Mouse (Mus musculus): ENCODE results near the gene Smndc1. TPM values are rescaled to one million over a fixed set of nuclear protein-coding genes. Genes with fewer than 3 reads are reported as not detected.

Smndc1 gene
- polyA plus RNA-seq, 1 experiment from 2014 or later, result 37.5 TPM

Other genes starting within 250 kb of the Smndc1 start
- gene Mxi1, start 80.1 kb downstream of the Smndc1 start, polyA plus RNA-seq (2015; fragmentation: Nextera tagmentation; extraction: Ambion mirVana), result 35.4 and 40.1 TPM in 2 replicates
- gene Gm10197, start 18.8 kb downstream of the Smndc1 start, polyA plus RNA-seq (2015; fragmentation: Nextera tagmentation; extraction: Ambion mirVana), result 2.2 TPM in 1 of 2 replicates, not detected in the other
- gene Dusp5, start 138.5 kb upstream of the Smndc1 start, polyA plus RNA-seq (2015; fragmentation: Nextera tagmentation; extraction: Ambion mirVana), result 3.8 and 4.2 TPM in 2 replicates
- 278 and 285 TPM in 2 replicates for gene Nutf2-ps1, start 198.5 kb upstream of the Smndc1 start, polyA plus RNA-seq (2015; fragmentation: Nextera tagmentation; extraction: Ambion mirVana)
- gene Smc3, start 209.8 kb upstream of the Smndc1 start, polyA plus RNA-seq (2015; fragmentation: Nextera tagmentation; extraction: Ambion mirVana), result 62.2 and 64.0 TPM in 2 replicates

Measured in limb, embryonic 15.5 days (tissue).